Mouse (Mus musculus) Muller cell, postnatal 12 days (primary cell): Measurements from ENCODE around the gene Cep44.
A peak's percentile ranks its signal among the peaks of the same experiment; 100 is the strongest.

ENCODE experiments used
- DNase-seq: peaks from one replicate; pipeline ENCODE4 v3.0.0-alpha.2; 2015; ENCODE audit errors: inconsistent ontology term

The Cep44 gene

GRCm38 (mm10) chr8:56550558-56551360 is at the start of gene Cep44, which contains the start of gene Fbxo8:
Gene Cep44, minus strand, starts transcription at chr8:56551047.
Gene Fbxo8, plus strand, starts transcription at chr8:56551090.
- DNase-seq: peak; percentile 95

GRCm38 (mm10) chr8:56591502-56591901 is 40.7 kb upstream of the Cep44 start:
- no peak for DNase-seq

GRCm38 (mm10) chr8:56591084-56591483 is 40.2 kb upstream of the Cep44 start:
- no peak for DNase-seq

GRCm38 (mm10) chr8:56589004-56589403 is 38.2 kb upstream of the Cep44 start:
- no peak for DNase-seq

GRCm38 (mm10) chr8:56582841-56583240 is 32.0 kb upstream of the Cep44 start:
- no peak for DNase-seq

- no peak for DNase-seq
Observed at GRCm38 (mm10) chr8:56580918-56581317, 30.1 kb upstream of the Cep44 start.

- no peak for DNase-seq
Observed at GRCm38 (mm10) chr8:56566856-56567255, 16.0 kb upstream of the Cep44 start.

- no peak for DNase-seq
Observed at GRCm38 (mm10) chr8:56564399-56565047, 13.7 kb upstream of the Cep44 start.

- no peak for DNase-seq
Observed at GRCm38 (mm10) chr8:56552551-56553103, 1.8 kb upstream of the Cep44 start.

- DNase-seq: no peak
Observed at GRCm38 (mm10) chr8:56552045-56552444, 1.2 kb upstream of the Cep44 start.

- peak; percentile 94 for DNase-seq
Observed at GRCm38 (mm10) chr8:56551361-56551852, 560 bp upstream of the Cep44 start.

GRCm38 (mm10) chr8:56547866-56548265 is 3.0 kb downstream of the Cep44 start:
- DNase-seq: no peak

GRCm38 (mm10) chr8:56540706-56541105 is 10.1 kb downstream of the Cep44 start:
- DNase-seq: no peak

GRCm38 (mm10) chr8:56530359-56530758 is 20.5 kb downstream of the Cep44 start:
- peak; percentile 29 for DNase-seq

- DNase-seq: no peak
Observed at GRCm38 (mm10) chr8:56528869-56529268, 22.0 kb downstream of the Cep44 start.

GRCm38 (mm10) chr8:56521051-56521450 is 29.8 kb downstream of the Cep44 start:
- no peak for DNase-seq

GRCm38 (mm10) chr8:56520249-56520648 is 30.6 kb downstream of the Cep44 start:
- DNase-seq: no peak

- no peak for DNase-seq
Observed at GRCm38 (mm10) chr8:56518848-56519247, 32.0 kb downstream of the Cep44 start.

GRCm38 (mm10) chr8:56508952-56509479 is 41.8 kb downstream of the Cep44 start:
- DNase-seq: no peak

GRCm38 (mm10) chr8:56508318-56508951 is 42.4 kb downstream of the Cep44 start:
- DNase-seq: no peak

- no peak for DNase-seq
Observed at GRCm38 (mm10) chr8:56501911-56502310, 48.9 kb downstream of the Cep44 start.

GRCm38 (mm10) chr8:56489496-56489895 is 61.4 kb downstream of the Cep44 start:
- DNase-seq: no peak
